Mouse (Mus musculus) neural tube, embryonic 14.5 days (tissue): ENCODE measurements around the gene Sfmbt1. TPM values are rescaled to one million over a fixed set of nuclear protein-coding genes. Genes with fewer than 3 reads are reported as not detected.

Source experiments
- ATAC-seq: fragments of 200-750 bp; cut with Nextera tagmentation; 2 replicates; pipeline ENCODE4 v1.8.0; 2017; ENCODE audit warnings: low read depth, mild to moderate bottlenecking, moderate TSS enrichment, moderate library complexity
- H3K27ac ChIP-seq: fragments of 300-500 bp; sonication (generic); 2 replicates; pipeline ENCODE4 v1.5.1; 2014; ENCODE audit warnings: low read depth, mild to moderate bottlenecking, control low read depth, low read length, moderate library complexity, mixed read lengths
- H3K27me3 ChIP-seq: fragments of 300-500 bp; sonication (generic); 2 replicates; pipeline ENCODE4 v1.6.1; 2014; ENCODE audit warnings: low read length; ENCODE audit not compliant: control insufficient read depth, insufficient read depth
- H3K36me3 ChIP-seq: fragments of 300-500 bp; sonication (generic); 2 replicates; pipeline ENCODE4 v1.6.1; 2014; ENCODE audit warnings: low read length, mixed read lengths; ENCODE audit not compliant: control insufficient read depth, insufficient read depth
- H3K4me1 ChIP-seq: fragments of 300-500 bp; sonication (generic); 2 replicates; pipeline ENCODE4 v1.6.1; 2014; ENCODE audit warnings: low read length; ENCODE audit not compliant: control insufficient read depth, insufficient read depth
- H3K4me2 ChIP-seq: fragments of 300-500 bp; sonication (generic); 2 replicates; pipeline ENCODE4 v1.6.1; 2014; ENCODE audit warnings: mild to moderate bottlenecking, low read depth, low read length, control low read depth
- H3K4me3 ChIP-seq: fragments of 300-500 bp; sonication (generic); 2 replicates; pipeline ENCODE4 v1.5.1; 2014; ENCODE audit warnings: low read depth, low read length, control low read depth, mixed read lengths
- H3K9ac ChIP-seq: fragments of 300-500 bp; sonication (generic); replicated peaks from 2 replicates; pipeline ENCODE4 v1.6.1; 2014; ENCODE audit warnings: low read depth, mild to moderate bottlenecking, control low read depth, low read length, mixed read lengths
- H3K9me3 ChIP-seq: fragments of 300-500 bp; sonication (generic); 2 replicates; pipeline ENCODE4 v1.6.1; 2016; ENCODE audit warnings: low read length; ENCODE audit not compliant: control insufficient read depth
- WGBS: fragments of 180-500 bp; shearing (Covaris S2); extraction: QIAGEN DNeasy Blood & Tissue Kit; methylation state at CpG from one replicate; pipeline ENCODE4 v1.1.7; 2014; 5-methylcytosine and 5-hydroxymethylcytosine counted together
- polyA plus RNA-seq: library from polyadenylated mRNA; unstranded; fragments of >200 nt; fragmentation: Nextera tagmentation; extraction: Ambion mirVana; gene quantifications from 2 replicates; pipeline ENCODE4 v1.2.1, GENCODE M21; 2014

The Sfmbt1 gene
- 20.7 and 22.1 TPM in 2 replicates for polyA plus RNA-seq

- peak within 1 kb of the TSS; percentile 93 for H3K27ac ChIP-seq
- H3K4me3 ChIP-seq, result peak within 1 kb of the TSS; percentile 92
- H3K9ac ChIP-seq, result peak within 1 kb of the TSS; percentile 81
- no peaks in the 10 kb centered on the region for H3K36me3 ChIP-seq
- peak within 1 kb of the TSS; percentile 79 for H3K4me2 ChIP-seq
- no peaks in the 10 kb centered on the region for H3K9me3 ChIP-seq
- ATAC-seq, result peak; percentile 77
- peaks cover 2% of the 10 kb centered on the region; the same call in 1 of the 2 replicates for H3K27me3 ChIP-seq
- 2% methylated on average over 70 of the region's 87 CpGs for WGBS
- peaks cover 7% of the 10 kb centered on the region; the same call in 1 of the 2 replicates for H3K4me1 ChIP-seq
Observed at GRCm38 (mm10) chr14:30714799-30715617, at the start of gene Sfmbt1. Sfmbt1 (plus strand) TSS chr14:30714849.

- H3K27ac ChIP-seq, result no peak overlapping the region
- H3K36me3 ChIP-seq, result peaks cover 17% of the 10 kb centered on the region
- H3K9ac ChIP-seq, result no peak overlapping the region
- 79% methylated on average over 3 of the region's 3 CpGs for WGBS
- H3K4me2 ChIP-seq, result no peak overlapping the region
- no peaks in the 10 kb centered on the region for H3K9me3 ChIP-seq
- no peaks in the 10 kb centered on the region for H3K4me1 ChIP-seq
- no peaks in the 10 kb centered on the region for H3K27me3 ChIP-seq
- ATAC-seq, result no peak
- H3K4me3 ChIP-seq, result no peak overlapping the region
Observed at GRCm38 (mm10) chr14:30666061-30666460, 48.6 kb upstream of the Sfmbt1 start.

- ATAC-seq, result no peak
- no peaks in the 10 kb centered on the region for H3K27me3 ChIP-seq
- WGBS, result 88% methylated on average over 4 of the region's 4 CpGs
- no peak overlapping the region for H3K9ac ChIP-seq
- peaks cover 17% of the 10 kb centered on the region for H3K36me3 ChIP-seq
- no peak overlapping the region for H3K4me2 ChIP-seq
- H3K4me1 ChIP-seq, result no peaks in the 10 kb centered on the region
- H3K4me3 ChIP-seq, result no peak overlapping the region
- H3K9me3 ChIP-seq, result no peaks in the 10 kb centered on the region
- no peak overlapping the region for H3K27ac ChIP-seq
Observed at GRCm38 (mm10) chr14:30666604-30667003, 48.0 kb upstream of the Sfmbt1 start.

GRCm38 (mm10) chr14:30670161-30670560 lies 44.5 kb upstream of the Sfmbt1 start:
- Histone ChIP-seq H3K27me3 (no peaks in the 10 kb centered on the region), H3K9me3 (no peaks in the 10 kb centered on the region), H3K27ac (no peak overlapping the region), H3K4me3 (no peak overlapping the region), H3K9ac (no peak overlapping the region), H3K4me1 (no peaks in the 10 kb centered on the region), H3K36me3 (peaks cover 12% of the 10 kb centered on the region), H3K4me2 (no peak overlapping the region)
- no peak for ATAC-seq
- 98% methylated on average over 6 of the region's 6 CpGs for WGBS

GRCm38 (mm10) chr14:30671095-30671985 lies 43.3 kb upstream of the Sfmbt1 start:
- WGBS, result 75% methylated on average over 15 of the region's 15 CpGs
- H3K4me2 ChIP-seq, result no peak overlapping the region
- ATAC-seq, result 0 out of 2 replicates have a peak, but pooled peaks have one; percentile 21
- H3K27ac ChIP-seq, result no peak overlapping the region
- H3K4me3 ChIP-seq, result no peak overlapping the region
- no peak overlapping the region for H3K9ac ChIP-seq
- H3K9me3 ChIP-seq, result no peaks in the 10 kb centered on the region
- no peaks in the 10 kb centered on the region for H3K27me3 ChIP-seq
- peaks cover 10% of the 10 kb centered on the region; the same call in 1 of the 2 replicates for H3K36me3 ChIP-seq
- no peaks in the 10 kb centered on the region for H3K4me1 ChIP-seq

DNA sequence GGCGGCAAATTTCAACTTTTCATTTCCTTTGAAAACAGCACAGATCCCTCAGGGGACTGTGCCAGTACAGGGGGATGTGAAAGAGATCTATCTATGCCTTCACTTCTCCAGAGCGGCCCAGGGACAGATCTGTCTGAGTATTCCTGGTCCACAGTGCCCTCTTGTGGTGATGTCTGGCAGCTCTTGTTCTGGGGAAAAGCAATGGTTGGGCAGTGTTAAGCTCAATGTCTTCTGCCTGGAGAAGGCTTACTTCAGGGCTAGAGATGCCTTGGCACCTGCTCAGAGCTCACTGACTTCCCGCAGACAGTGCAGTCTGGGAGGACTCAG lies 42.7 kb upstream of the Sfmbt1 start:
- H3K27me3 ChIP-seq, result no peaks in the 10 kb centered on the region
- H3K4me2 ChIP-seq, result no peak overlapping the region
- no peaks in the 10 kb centered on the region for H3K4me1 ChIP-seq
- H3K9me3 ChIP-seq, result no peaks in the 10 kb centered on the region
- peak; percentile 91 for ATAC-seq
- no peak overlapping the region for H3K27ac ChIP-seq
- H3K9ac ChIP-seq, result no peak overlapping the region
- H3K4me3 ChIP-seq, result no peak overlapping the region
- H3K36me3 ChIP-seq, result peaks cover 13% of the 10 kb centered on the region
- WGBS, result 8% methylated on average over 3 of the region's 3 CpGs

DNA sequence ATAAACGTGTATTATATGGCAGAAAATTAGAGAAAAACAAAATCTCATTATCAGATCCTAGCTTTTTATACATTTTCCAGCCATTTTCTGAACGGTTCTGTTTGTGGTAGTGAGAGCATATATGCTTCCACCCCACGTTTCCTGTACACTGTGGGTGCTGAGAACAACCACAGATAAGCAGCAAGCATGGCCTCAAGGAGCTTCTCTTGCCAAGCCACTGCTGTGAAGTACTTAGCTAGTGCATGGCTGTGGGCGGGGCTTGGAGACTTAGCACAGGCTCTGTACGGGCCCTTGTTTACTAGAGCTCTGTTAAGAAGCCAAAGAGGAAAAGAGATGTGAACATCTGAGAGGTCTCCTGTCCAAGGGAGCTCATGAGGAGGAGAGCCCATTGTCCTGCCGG lies 39.7 kb upstream of the Sfmbt1 start:
- Histone ChIP-seq H3K9me3 (no peaks in the 10 kb centered on the region), H3K27ac (no peak overlapping the region), H3K4me1 (no peaks in the 10 kb centered on the region), H3K36me3 (peaks cover 26% of the 10 kb centered on the region), H3K9ac (no peak overlapping the region), H3K4me2 (no peak overlapping the region), H3K4me3 (no peak overlapping the region), H3K27me3 (no peaks in the 10 kb centered on the region)
- ATAC-seq, result no peak
- WGBS, result 79% methylated on average over 6 of the region's 6 CpGs

GRCm38 (mm10) chr14:30682131-30682530 lies 32.5 kb upstream of the Sfmbt1 start:
- Histone ChIP-seq H3K4me2 (no peak overlapping the region), H3K27me3 (no peaks in the 10 kb centered on the region), H3K27ac (no peak overlapping the region), H3K9me3 (no peaks in the 10 kb centered on the region), H3K4me1 (no peaks in the 10 kb centered on the region), H3K36me3 (peaks cover 29% of the 10 kb centered on the region), H3K9ac (no peak overlapping the region), H3K4me3 (no peak overlapping the region)
- no peak for ATAC-seq
- WGBS, result 91% methylated on average over 3 of the region's 3 CpGs

DNA sequence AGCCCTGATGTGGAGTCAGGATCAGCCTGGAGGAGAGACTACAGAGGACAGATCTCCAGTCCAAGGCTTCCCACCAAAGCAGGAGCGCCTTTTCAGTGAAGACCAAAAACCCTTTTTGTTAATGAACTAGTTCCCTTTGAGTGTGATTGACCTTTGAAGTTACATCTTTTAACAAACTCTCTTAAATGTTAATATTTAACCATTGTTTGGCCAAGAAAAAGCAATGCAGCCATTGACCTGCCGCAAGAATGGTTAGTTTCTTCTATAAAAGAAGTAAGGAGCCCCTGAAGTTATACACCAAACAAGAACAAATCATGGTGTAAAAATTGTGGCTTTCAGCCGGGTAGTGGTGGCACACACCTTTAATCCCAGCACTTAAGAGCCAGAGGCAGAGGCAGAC lies 24.0 kb upstream of the Sfmbt1 start:
- WGBS, result 87% methylated on average over 3 of the region's 3 CpGs
- H3K36me3 ChIP-seq, result peaks cover 7% of the 10 kb centered on the region; the same call in 1 of the 2 replicates
- H3K9ac ChIP-seq, result no peak overlapping the region
- no peak overlapping the region for H3K4me3 ChIP-seq
- no peaks in the 10 kb centered on the region for H3K9me3 ChIP-seq
- no peaks in the 10 kb centered on the region for H3K4me1 ChIP-seq
- H3K4me2 ChIP-seq, result no peak overlapping the region
- no peaks in the 10 kb centered on the region for H3K27me3 ChIP-seq
- ATAC-seq, result no peak
- no peak overlapping the region for H3K27ac ChIP-seq
